Mouse (Mus musculus) layer of hippocampus, postnatal 10 days (tissue): ENCODE measurements around the gene Lrrc75a. TPM values are rescaled to one million over a fixed set of nuclear protein-coding genes. Genes with fewer than 3 reads are reported as not detected.

Experiments used
- DNase-seq, 2 experiments: peaks; one replicate each; pipeline ENCODE4 v3.0.0; 2021; ENCODE audit warnings: low spot score in 2 of 2
- total RNA-seq, 2 experiments: library from RNA; stranded (reverse); gene quantifications; 2 replicates each; pipeline ENCODE4 v1.2.3; 2021

The Lrrc75a gene
- total RNA-seq, 2 experiments from 2014 or later, result 10.7 to 11.3 TPM

DNA sequence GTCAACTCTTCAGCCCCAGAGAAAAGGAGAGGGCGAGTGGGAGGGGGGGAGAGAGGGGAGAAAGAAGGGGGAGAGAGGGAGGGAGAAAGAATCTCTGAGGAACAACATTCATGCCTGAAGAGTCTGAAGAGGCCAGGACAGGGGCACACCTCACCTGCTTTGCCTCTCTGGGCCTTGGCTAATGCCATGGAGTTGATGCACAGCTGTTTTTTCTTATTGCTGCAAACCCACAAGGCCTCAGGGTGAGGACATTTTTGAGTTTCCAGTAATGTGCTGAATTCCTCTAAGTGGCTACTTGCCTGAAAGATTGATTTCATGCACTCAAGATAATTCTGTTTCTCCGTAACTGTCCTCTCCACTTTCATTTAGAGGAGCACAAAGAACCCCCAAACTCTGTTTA is 90.2 kb downstream of the Lrrc75a start:
- no peak for DNase-seq

DNA sequence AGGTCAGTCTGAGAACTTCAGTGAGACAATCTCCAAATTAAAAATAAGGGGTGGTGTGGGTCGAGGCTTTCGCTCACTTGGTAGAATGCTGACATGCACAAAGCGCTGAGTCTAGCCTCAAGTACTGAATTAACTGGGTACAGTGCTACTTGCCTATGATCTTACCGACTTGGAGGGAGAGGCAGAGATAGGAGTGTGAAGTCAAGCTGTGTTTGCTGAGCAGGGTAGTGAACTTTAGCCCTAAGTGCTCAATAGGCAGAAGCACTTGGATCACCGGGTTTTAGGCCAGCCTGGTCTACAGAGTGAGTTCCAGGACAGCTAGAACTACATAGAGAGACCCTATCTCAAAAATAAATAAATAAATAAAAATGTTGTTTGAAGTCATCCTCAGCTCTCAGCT is 91.1 kb downstream of the Lrrc75a start:
- DNase-seq, result no peak

DNA sequence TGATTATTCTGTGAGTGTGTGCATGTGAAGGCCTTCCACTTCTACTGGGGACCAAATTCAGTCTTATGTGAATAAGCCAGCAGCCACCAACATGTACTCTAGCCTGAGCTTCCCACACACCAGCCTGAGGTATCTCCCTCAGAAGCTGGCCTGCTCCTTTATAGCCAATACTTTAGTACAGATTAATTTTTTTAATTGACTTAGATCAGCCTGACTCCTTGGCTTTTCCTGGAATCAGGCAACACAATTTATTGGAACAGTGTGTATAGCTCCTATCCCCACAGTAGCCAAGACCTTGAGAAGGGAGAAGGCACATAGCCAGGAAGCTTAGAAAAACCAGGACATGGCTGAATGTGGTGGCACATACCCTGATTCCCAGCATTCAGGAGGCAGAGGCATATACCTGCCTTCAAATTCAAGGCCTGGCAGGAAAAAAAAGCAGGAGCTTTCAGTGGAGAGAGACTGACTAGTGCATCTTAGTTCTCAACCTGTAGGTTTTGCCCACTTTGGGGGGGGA is 92.4 kb downstream of the Lrrc75a start:
- no peak for DNase-seq

DNA sequence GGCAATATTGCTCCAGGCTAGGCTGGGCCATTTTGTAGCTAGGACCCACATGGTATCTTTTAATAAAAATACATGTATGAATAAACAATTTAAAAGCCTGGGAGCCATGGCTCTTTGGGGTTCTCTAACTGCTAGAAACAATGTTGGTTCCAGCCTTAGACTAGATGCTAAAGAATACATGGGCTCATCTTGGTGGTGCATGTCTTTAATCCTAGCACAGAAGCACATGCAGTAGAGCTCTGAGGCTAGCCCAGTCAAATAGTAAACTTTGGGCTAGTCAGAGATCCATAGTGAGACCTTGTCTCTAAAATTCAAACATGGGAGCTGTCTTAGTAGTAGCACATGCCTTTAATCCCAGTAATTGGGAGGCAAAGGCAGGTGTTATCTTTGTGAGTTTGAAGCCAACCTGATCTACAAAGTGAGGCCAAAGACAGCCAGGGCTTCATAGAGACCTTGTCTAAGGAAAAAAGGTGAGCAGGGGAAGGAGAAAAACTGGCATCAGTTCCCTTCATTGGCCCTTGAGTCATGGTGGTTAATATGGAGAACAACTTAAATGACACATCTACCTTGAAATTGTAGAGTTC is 93.3 kb downstream of the Lrrc75a start:
- DNase-seq, result no peak

Other genes with a start within 250 kb of the Lrrc75a start
- gene Pigl, start 190.1 kb downstream of the Lrrc75a start, total RNA-seq, result 1 to 10 TPM; 7.0 to 7.6 TPM
- gene Ncor1, start 190.0 kb downstream of the Lrrc75a start, total RNA-seq, result 100 to 1,000 TPM; 250 to 284 TPM
- 10 to 100 TPM; 41.5 to 44.4 TPM for gene Cenpv, start 109.3 kb downstream of the Lrrc75a start, total RNA-seq
- gene Ubb, start 97.4 kb downstream of the Lrrc75a start, total RNA-seq, result 1,000 to 10,000 TPM; 1,541 to 1,698 TPM
- 10 to 100 TPM; 26.1 to 26.3 TPM for gene Trpv2, start 74.0 kb downstream of the Lrrc75a start, total RNA-seq
- 10 to 100 TPM; 19.1 to 23.4 TPM for gene Mmgt2, start 141 bp upstream of the Lrrc75a start, total RNA-seq
- gene Zfp287, start 83.4 kb upstream of the Lrrc75a start, total RNA-seq, result 10 to 100 TPM; 17.8 to 19.9 TPM
- gene Gm10428, start 104.6 kb upstream of the Lrrc75a start, total RNA-seq, result not detected
- 10 to 100 TPM; 20.8 to 21.7 TPM for gene Zfp286, start 140.9 kb upstream of the Lrrc75a start, total RNA-seq
- gene Trim16, start 171.7 kb upstream of the Lrrc75a start, total RNA-seq, result 1 to 10 TPM; 5.3 to 5.5 TPM
- under 1 TPM; 0.51 to 0.53 TPM for gene Fbxw10, start 198.5 kb upstream of the Lrrc75a start, total RNA-seq
- gene Tvp23b, start 230.9 kb upstream of the Lrrc75a start, total RNA-seq, result 10 to 100 TPM; 24.5 to 25.3 TPM